Mouse (Mus musculus): Measurements from ENCODE around the gene Tmc3. TPM values are rescaled to one million over a fixed set of nuclear protein-coding genes. Genes with fewer than 3 reads are reported as not detected.

Tmc3 gene
- polyA plus RNA-seq, 1 experiment = not detected

- no peak for TF ChIP-seq POLR2A (IDR thresholded peaks at IDR 0.05; ENCODE audit: insufficient read depth, low read depth, low read length)
- no peak for TF ChIP-seq CTCF (IDR thresholded peaks at IDR 0.05; ENCODE audit: insufficient read depth, low read depth, low read length)
- 96% methylated on average over 1 of the region's 1 CpGs for WGBS
- no peak overlapping the region for H3K27ac ChIP-seq (ENCODE audit: insufficient read depth, low read depth, low read length)
- no peak overlapping the region for H3K4me3 ChIP-seq (ENCODE audit: insufficient read depth, low read depth, low read length)
- no peaks in the 10 kb centered on the region for H3K4me1 ChIP-seq (ENCODE audit: control insufficient read depth, insufficient read depth, low read length)
These were observed 27.2 kb downstream of the Tmc3 start for GRCm38 (mm10) chr7:83611886-83612285.

- Histone ChIP-seq H3K27ac (ENCODE audit: insufficient read depth, low read depth, low read length) (no peak overlapping the region), H3K4me3 (ENCODE audit: insufficient read depth, low read depth, low read length) (no peak overlapping the region), H3K4me1 (ENCODE audit: control insufficient read depth, insufficient read depth, low read length) (no peaks in the 10 kb centered on the region)
- TF ChIP-seq CTCF (IDR thresholded peaks at IDR 0.05; ENCODE audit: insufficient read depth, low read depth, low read length) (no peak), POLR2A (IDR thresholded peaks at IDR 0.05; ENCODE audit: insufficient read depth, low read depth, low read length) (no peak)
- 92% methylated on average over 3 of the region's 3 CpGs for WGBS
These were observed 30.5 kb downstream of the Tmc3 start for GRCm38 (mm10) chr7:83615272-83615671.

GRCm38 (mm10) chr7:83615815-83616214, 31.1 kb downstream of the Tmc3 start:
- TF ChIP-seq POLR2A (IDR thresholded peaks at IDR 0.05; ENCODE audit: insufficient read depth, low read depth, low read length) (no peak), CTCF (IDR thresholded peaks at IDR 0.05; ENCODE audit: insufficient read depth, low read depth, low read length) (no peak)
- H3K4me3 ChIP-seq (ENCODE audit: insufficient read depth, low read depth, low read length) = no peak overlapping the region
- no peaks in the 10 kb centered on the region for H3K4me1 ChIP-seq (ENCODE audit: control insufficient read depth, insufficient read depth, low read length)
- no peak overlapping the region for H3K27ac ChIP-seq (ENCODE audit: insufficient read depth, low read depth, low read length)
- WGBS = 89% methylated on average over 8 of the region's 8 CpGs

GRCm38 (mm10) chr7:83616268-83616667, 31.5 kb downstream of the Tmc3 start:
- H3K4me3 ChIP-seq (ENCODE audit: insufficient read depth, low read depth, low read length) = no peak overlapping the region
- 88% methylated on average over 3 of the region's 3 CpGs for WGBS
- TF ChIP-seq POLR2A (IDR thresholded peaks at IDR 0.05; ENCODE audit: insufficient read depth, low read depth, low read length) (no peak), CTCF (IDR thresholded peaks at IDR 0.05; ENCODE audit: insufficient read depth, low read depth, low read length) (no peak)
- no peak overlapping the region for H3K27ac ChIP-seq (ENCODE audit: insufficient read depth, low read depth, low read length)
- no peaks in the 10 kb centered on the region for H3K4me1 ChIP-seq (ENCODE audit: control insufficient read depth, insufficient read depth, low read length)

- no peaks in the 10 kb centered on the region for H3K4me1 ChIP-seq (ENCODE audit: control insufficient read depth, insufficient read depth, low read length)
- no peak overlapping the region for H3K4me3 ChIP-seq (ENCODE audit: insufficient read depth, low read depth, low read length)
- H3K27ac ChIP-seq (ENCODE audit: insufficient read depth, low read depth, low read length) = no peak overlapping the region
- 96% methylated on average over 1 of the region's 1 CpGs for WGBS
- TF ChIP-seq CTCF (IDR thresholded peaks at IDR 0.05; ENCODE audit: insufficient read depth, low read depth, low read length) (no peak), POLR2A (IDR thresholded peaks at IDR 0.05; ENCODE audit: insufficient read depth, low read depth, low read length) (no peak)
These were observed 34.0 kb downstream of the Tmc3 start for GRCm38 (mm10) chr7:83618709-83619108.

GRCm38 (mm10) chr7:83622582-83622981, 37.9 kb downstream of the Tmc3 start:
- 96% methylated on average over 6 of the region's 6 CpGs for WGBS
- no peak overlapping the region for H3K4me3 ChIP-seq (ENCODE audit: insufficient read depth, low read depth, low read length)
- H3K27ac ChIP-seq (ENCODE audit: insufficient read depth, low read depth, low read length) = no peak overlapping the region
- TF ChIP-seq POLR2A (IDR thresholded peaks at IDR 0.05; ENCODE audit: insufficient read depth, low read depth, low read length) = no peak
- no peak for TF ChIP-seq CTCF (IDR thresholded peaks at IDR 0.05; ENCODE audit: insufficient read depth, low read depth, low read length)
- H3K4me1 ChIP-seq (ENCODE audit: control insufficient read depth, insufficient read depth, low read length) = no peaks in the 10 kb centered on the region

GRCm38 (mm10) chr7:83624065-83624464, 39.3 kb downstream of the Tmc3 start:
- no peak overlapping the region for H3K4me3 ChIP-seq (ENCODE audit: insufficient read depth, low read depth, low read length)
- no peak for TF ChIP-seq CTCF (IDR thresholded peaks at IDR 0.05; ENCODE audit: insufficient read depth, low read depth, low read length)
- no peak for TF ChIP-seq POLR2A (IDR thresholded peaks at IDR 0.05; ENCODE audit: insufficient read depth, low read depth, low read length)
- no peaks in the 10 kb centered on the region for H3K4me1 ChIP-seq (ENCODE audit: control insufficient read depth, insufficient read depth, low read length)
- H3K27ac ChIP-seq (ENCODE audit: insufficient read depth, low read depth, low read length) = no peak overlapping the region
- WGBS = 71% methylated on average over 1 of the region's 1 CpGs

GRCm38 (mm10) chr7:83626557-83627257, 42.0 kb downstream of the Tmc3 start:
- TF ChIP-seq POLR2A (IDR thresholded peaks at IDR 0.05; ENCODE audit: insufficient read depth, low read depth, low read length) (no peak), CTCF (IDR thresholded peaks at IDR 0.05; ENCODE audit: insufficient read depth, low read depth, low read length) (no peak)

GRCm38 (mm10) chr7:83627369-83627768, 42.6 kb downstream of the Tmc3 start:
- WGBS = 92% methylated on average over 4 of the region's 4 CpGs
- peaks cover under 1% of the 10 kb centered on the region; the same call in 1 of the 2 replicates for H3K4me1 ChIP-seq (ENCODE audit: control insufficient read depth, insufficient read depth, low read length)
- no peak overlapping the region for H3K27ac ChIP-seq (ENCODE audit: insufficient read depth, low read depth, low read length)

More at GRCm38 (mm10) chr7:83626557-83627257, 42.0 kb downstream of the Tmc3 start:
- no peak overlapping the region for H3K4me3 ChIP-seq (ENCODE audit: insufficient read depth, low read depth, low read length)
- H3K4me1 ChIP-seq (ENCODE audit: control insufficient read depth, insufficient read depth, low read length) = no peaks in the 10 kb centered on the region
- WGBS = 94% methylated on average over 8 of the region's 8 CpGs
- H3K27ac ChIP-seq (ENCODE audit: insufficient read depth, low read depth, low read length) = no peak overlapping the region

More at GRCm38 (mm10) chr7:83627369-83627768, 42.6 kb downstream of the Tmc3 start:
- no peak overlapping the region for H3K4me3 ChIP-seq (ENCODE audit: insufficient read depth, low read depth, low read length)
- no peak for TF ChIP-seq POLR2A (IDR thresholded peaks at IDR 0.05; ENCODE audit: insufficient read depth, low read depth, low read length)
- no peak for TF ChIP-seq CTCF (IDR thresholded peaks at IDR 0.05; ENCODE audit: insufficient read depth, low read depth, low read length)

All from olfactory bulb, adult 2 months (tissue).